Mouse (Mus musculus): ENCODE measurements at regions not wholly inside any gene's neighbourhood (a gene's known extent, or its start where the extent isn't known, plus 50 kb on each side); places are given as distances from the start of the nearest gene placed in this dataset.

DNA sequence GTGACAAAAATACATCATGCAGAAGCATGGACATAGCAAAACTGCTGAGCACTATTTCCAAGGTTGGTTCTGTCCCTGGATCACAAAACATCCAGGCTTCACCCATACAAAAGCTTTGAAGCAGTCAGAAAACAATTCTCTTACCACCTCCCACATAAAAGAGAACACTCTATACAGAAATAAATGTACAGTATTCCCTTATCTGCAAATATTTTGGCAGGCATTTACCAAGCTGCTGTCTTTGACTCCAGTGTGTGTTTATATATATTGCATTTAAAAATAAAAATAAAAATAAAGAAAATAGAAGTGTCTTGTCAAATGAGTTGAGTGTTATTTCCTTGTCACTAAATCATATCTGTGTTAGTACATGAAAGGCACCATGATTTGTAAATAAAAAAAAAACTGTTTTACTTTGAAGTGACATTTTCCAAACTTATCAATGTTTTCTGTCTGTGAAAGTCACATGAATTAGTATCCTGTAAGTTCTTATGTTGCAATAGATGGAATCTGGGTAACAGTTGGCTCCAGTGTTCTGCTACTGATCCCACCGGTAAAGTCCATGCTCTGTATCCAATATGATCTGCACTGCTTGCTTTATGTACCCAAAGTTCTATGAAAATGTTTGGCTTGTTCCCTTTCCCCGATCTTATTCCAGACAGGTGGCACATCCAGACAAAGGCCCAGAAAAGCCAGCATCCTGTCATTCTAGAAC is 59.9 kb upstream of the Cd93 start:
- no peak for DNase-seq

DNA sequence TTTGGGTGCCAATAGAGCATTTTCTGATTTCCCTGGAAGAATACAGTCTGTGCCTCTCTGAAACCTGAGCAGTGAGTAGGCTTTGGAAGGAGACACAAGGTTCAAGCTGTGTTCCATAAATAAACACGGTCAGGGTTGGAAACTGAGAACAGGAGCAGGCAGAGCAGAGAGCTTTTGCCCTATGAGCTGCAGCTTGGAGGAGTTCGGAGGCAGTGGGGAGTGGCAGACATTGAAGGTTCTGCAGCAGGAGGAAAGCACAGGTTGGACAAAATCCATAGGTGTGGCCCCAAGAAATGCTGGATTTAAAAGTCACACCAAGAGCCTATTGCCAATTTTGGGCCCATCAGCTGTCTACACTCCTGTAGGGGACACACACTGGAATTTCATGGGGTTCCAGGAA is 59.0 kb upstream of the Cd93 start:
- no peak for DNase-seq

DNA sequence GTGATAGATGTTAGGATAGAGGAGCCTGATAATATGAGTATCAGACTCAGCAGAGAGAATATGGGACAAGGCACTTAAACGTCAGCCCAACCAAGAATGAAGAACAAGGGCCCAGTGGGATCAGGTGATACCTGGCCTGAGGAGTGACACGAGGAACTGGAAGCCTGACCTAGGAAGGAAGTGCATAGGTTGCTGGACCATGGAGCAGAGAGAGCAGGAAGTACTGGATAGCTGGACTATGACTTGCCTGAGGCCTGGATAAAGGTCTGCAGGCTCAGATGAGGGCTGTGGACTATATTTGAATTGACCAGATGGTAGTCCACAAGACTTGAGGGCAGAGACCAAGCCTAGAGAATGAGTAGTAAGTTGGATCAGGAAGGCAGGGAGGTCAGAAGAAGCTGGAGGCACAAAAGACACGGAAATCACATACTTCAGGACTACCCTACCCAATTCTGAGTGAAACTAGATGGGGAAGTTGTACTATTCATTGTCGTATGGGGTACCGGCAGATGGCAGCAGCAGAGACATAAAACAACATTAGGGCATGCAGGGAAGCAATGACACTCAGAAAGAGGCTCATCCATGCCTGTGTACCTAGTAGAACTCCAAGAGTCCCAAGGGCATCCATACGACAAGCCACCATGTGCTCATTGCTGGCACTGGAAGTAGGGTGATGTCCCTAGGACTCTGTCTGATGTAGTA is 57.0 kb upstream of the Cd93 start:
- DNase-seq, result no peak

DNA sequence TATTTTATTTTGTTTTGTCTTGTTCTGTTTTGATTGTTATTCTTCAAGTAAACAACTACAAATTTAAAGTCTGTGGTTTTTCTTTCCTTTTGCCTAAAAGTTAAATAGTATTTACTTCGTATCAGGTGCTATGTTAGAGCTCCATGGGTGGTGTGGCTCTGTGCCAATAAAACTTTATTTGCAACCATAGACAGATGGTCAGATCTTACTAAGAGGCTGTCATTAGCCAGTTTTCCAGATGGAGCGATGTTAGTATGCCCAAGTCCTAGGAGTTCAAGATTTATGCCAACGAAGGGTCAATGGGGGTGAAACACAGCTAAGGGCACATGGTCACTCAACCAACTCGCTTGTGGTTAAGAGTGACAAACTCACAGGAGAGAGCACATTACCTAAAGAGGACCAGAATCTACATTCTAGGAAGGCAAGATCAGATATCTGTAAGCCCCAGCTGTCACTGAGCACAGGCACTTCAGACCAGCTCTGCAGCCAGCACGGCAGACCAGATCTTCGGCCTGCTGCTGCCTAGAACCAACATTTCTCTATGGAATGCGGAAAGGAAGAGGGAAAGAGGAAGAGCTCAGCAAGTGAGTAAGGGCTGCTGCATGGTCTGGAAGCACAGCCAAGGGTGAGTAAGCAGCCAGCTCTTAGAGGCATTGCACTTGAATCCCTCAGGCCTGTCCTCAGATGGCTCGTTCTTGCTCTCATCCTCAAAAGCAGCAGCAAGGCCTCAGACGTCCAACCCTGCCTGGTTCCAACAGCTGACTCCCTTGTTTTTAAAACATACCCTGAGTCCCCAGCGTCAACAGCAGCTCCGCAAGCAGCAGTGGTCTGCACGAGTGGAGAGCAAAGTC is 54.3 kb upstream of the Cd93 start:
- peak; percentile 27 for DNase-seq

DNA sequence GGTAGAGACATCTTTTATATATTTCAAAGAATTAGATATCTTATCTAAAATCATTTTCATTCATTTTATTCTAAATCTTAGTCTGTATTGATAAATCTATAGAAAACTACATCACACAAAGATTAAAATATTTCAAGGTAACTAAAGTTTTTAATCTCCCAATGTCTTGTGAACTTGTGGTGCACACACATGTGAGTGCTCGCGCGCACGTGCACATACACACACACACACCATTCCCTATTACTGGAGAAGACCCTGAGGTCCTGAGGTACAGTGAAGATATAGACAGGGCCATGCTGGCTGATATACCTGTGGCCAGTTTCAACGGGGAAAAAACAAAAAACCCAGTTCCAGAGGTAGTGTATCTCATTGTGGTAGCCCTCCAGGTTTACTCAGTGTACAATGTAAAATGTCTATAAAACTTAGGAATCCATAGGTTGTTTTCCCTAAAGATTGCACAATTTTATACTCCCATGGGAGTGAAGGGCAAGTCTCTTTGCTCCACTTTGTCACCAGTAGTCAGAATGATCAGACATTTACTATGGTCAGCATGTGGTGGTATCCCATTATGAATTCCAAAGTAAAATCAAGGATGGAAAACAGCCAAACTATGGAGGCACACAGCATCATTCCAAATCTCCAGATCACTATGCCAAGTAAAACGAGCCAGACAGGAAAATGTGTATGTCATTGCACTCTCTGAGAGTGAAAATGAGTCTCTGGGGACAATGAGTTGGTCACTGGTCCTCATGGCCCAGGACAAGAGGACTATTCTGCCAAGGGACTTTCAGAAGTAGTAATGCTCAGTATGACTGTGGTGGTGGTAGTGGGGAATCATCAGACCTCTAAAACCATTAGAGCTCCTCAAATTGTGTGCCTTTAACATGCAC is 53.0 kb upstream of the Cd93 start:
- DNase-seq, result no peak

DNA sequence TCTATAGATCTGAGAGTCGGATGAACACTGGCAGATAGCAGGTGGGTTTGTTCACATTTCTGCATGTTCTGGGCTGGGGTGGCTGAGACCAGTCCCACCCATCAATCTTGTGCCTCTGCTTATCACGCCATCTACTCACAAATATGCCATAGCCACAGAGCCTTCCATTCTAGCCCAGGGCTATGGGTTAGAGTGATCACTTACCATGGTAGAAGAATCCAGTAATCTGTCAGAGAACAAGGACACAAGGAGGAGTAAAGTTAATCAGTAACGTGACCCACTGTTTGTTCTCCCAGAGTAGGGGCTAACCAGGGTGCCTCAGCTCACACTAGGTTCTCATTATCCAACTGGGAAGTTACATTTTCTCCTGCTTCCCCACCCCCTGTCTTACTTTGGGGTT is 52.1 kb upstream of the Cd93 start:
- no peak for DNase-seq

DNA sequence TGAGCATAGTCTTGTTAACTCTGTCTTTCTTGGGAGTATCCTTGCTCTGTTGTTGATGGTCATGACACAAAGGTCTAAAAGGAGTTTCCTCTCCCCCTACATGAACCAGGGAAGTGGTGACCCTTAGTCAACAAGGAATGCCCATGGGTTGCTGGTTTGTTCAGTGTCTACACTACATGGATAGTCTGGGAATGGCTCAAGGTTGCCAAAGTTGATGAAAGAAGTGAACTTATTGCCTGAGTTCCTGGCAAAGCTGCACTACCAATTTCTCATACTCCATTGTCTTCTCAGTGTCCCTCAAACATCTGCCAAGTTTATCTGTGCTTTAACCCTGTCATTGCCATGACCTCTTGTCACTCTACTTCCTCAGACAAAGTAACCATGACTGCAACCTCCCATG is 49.9 kb upstream of the Cd93 start:
- DNase-seq, result no peak
